14 mouse cellular contexts compared by ENCODE assay signal in genomic region chr11:51053230-51053629, GRCm38 (mm10). TPM values are rescaled to one million over a fixed set of nuclear protein-coding genes. Genes with fewer than 3 reads are reported as not detected.
DNase-seq lines count a peak whose midpoint lies in the region; ATAC-seq and TF ChIP-seq lines count a peak whose summit lies in the region.
"Had no signal": no experiment of that assay in that cellular context is flagged by ENCODE, and none has a peak within 500 bp of the region (broad histone marks: within the 10 kb centered on the region; RNA-seq: fewer than 3 reads in every experiment).

No protein-coding gene starts in this region.

- H3K9ac ChIP-seq in forebrain, embryonic 12.5 days, result no peak overlapping the region
- H3K9ac ChIP-seq: limb, embryonic 15.5 days; midbrain, embryonic 12.5 days; neural tube, embryonic 13.5 days had no signal

- TF ChIP-seq CTCF in gastrocnemius, adult 2 months (IDR thresholded peaks at IDR 0.05), result peak; percentile 8; the same call in 1 of the 2 replicates

- H3K36me3 ChIP-seq in forebrain, embryonic 12.5 days (replicated peaks), result no peaks in the 10 kb centered on the region
- H3K36me3 ChIP-seq: limb, embryonic 15.5 days; midbrain, embryonic 12.5 days; neural tube, embryonic 13.5 days had no signal

- no peak overlapping the region for H3K4me2 ChIP-seq in forebrain, embryonic 12.5 days
- H3K4me2 ChIP-seq: limb, embryonic 15.5 days; midbrain, embryonic 12.5 days; neural tube, embryonic 13.5 days had no signal

- intact Hi-C loops in gastrocnemius, adult 2 months (cut with DNase I), result no loop called here
- intact Hi-C loops in heart, postnatal 14 days (cut with DNase I), result loop anchor here (10.0 kb wide), 1 partner anchor 228 kb away; the partner anchor contains the start of gene Zfp354c

- no peak for DNase-seq in gastrocnemius, adult 2 months
- DNase-seq in gastrocnemius, postnatal 25 days, result no peak
- DNase-seq in layer of hippocampus, postnatal 14 days (ENCODE audit: low spot score in 2 of 2), result peak; percentile 9 to 16
- DNase-seq in layer of hippocampus, postnatal 36 days, result no peak
- DNase-seq in A20 (ENCODE audit: low read depth, low spot score) (peak; percentile 8), R1 (ENCODE audit: low read depth, low spot score) (peak; percentile 47)
- no peak for DNase-seq in heart, postnatal 14 days
- DNase-seq: thymus, postnatal 25 days had no signal

- no peaks in the 10 kb centered on the region for H3K27me3 ChIP-seq in forebrain, embryonic 12.5 days
- H3K27me3 ChIP-seq: limb, embryonic 15.5 days; midbrain, embryonic 12.5 days; neural tube, embryonic 13.5 days had no signal

- no peak for ATAC-seq in forebrain, embryonic 12.5 days (ENCODE audit: low FRiP score)
- ATAC-seq: forebrain, embryonic 16.5 days had no signal

- H3K27ac ChIP-seq in gastrocnemius, adult 2 months, result no peak overlapping the region
- no peak overlapping the region for H3K27ac ChIP-seq in forebrain, embryonic 12.5 days
- H3K27ac ChIP-seq: limb, embryonic 15.5 days; midbrain, embryonic 12.5 days; neural tube, embryonic 13.5 days had no signal

- H3K4me3 ChIP-seq in gastrocnemius, adult 2 months, result no peak overlapping the region
- no peak overlapping the region for H3K4me3 ChIP-seq in forebrain, embryonic 12.5 days (replicated peaks)
- H3K4me3 ChIP-seq: limb, embryonic 15.5 days; midbrain, embryonic 12.5 days; neural tube, embryonic 13.5 days had no signal

- no peaks in the 10 kb centered on the region for H3K9me3 ChIP-seq in forebrain, embryonic 12.5 days
- H3K9me3 ChIP-seq: limb, embryonic 15.5 days; midbrain, embryonic 12.5 days; neural tube, embryonic 13.5 days had no signal

- 50% methylated on average over 3 of the region's 3 CpGs for WGBS in forebrain, embryonic 12.5 days

- H3K4me1 ChIP-seq in forebrain, embryonic 12.5 days, result no peaks in the 10 kb centered on the region
- H3K4me1 ChIP-seq: limb, embryonic 15.5 days; midbrain, embryonic 12.5 days; neural tube, embryonic 13.5 days had no signal

RNA-seq across cellular contexts. Expression of gene Olfr1375, which starts 5.3 kb away (rescaled TPM):
- not detected for total RNA-seq in gastrocnemius, adult 2 months (2021)
- total RNA-seq in gastrocnemius, postnatal 25 days (2021), result not detected
- not detected for total RNA-seq in layer of hippocampus, postnatal 14 days (2021)
- total RNA-seq in layer of hippocampus, postnatal 36 days (2021), result not detected
- polyA plus RNA-seq in forebrain, embryonic 12.5 days (2016; fragmentation: Nextera tagmentation; extraction: Ambion mirVana), result not detected in 2 replicates
- not detected for total RNA-seq in heart, postnatal 14 days (2021)
- total RNA-seq: heart, adult 8-10 months had no signal
- polyA plus RNA-seq: forebrain, embryonic 16.5 days; limb, embryonic 15.5 days; midbrain, embryonic 12.5 days; neural tube, embryonic 13.5 days had no signal

RNA-seq across cellular contexts. Expression of gene Zfp354a, which starts 5.8 kb away (rescaled TPM):
- total RNA-seq in gastrocnemius, adult 2 months (2021), result 1 to 10 TPM; 4.2 to 4.5 TPM
- 1 to 10 TPM; 3.4 to 4.0 TPM for total RNA-seq in gastrocnemius, postnatal 25 days (2021)
- total RNA-seq in layer of hippocampus, postnatal 14 days (2021), result 1 to 10 TPM; 7.7 to 9.6 TPM
- total RNA-seq in layer of hippocampus, postnatal 36 days (2021), result 1 to 10 TPM; 8.2 to 8.5 TPM
- polyA plus RNA-seq in forebrain, embryonic 12.5 days (2016; fragmentation: Nextera tagmentation; extraction: Ambion mirVana), result 8.7 and 9.5 TPM in 2 replicates
- total RNA-seq in heart, postnatal 14 days (2021), result 1 to 10 TPM; 1.7 to 2.1 TPM

RNA-seq across cellular contexts. Expression of gene Olfr54, which starts 39.2 kb away (rescaled TPM):
- total RNA-seq in gastrocnemius, adult 2 months (2021), result not detected
- not detected for total RNA-seq in gastrocnemius, postnatal 25 days (2021)
- total RNA-seq in layer of hippocampus, postnatal 14 days (2021), result not detected
- not detected for total RNA-seq in layer of hippocampus, postnatal 36 days (2021)
- polyA plus RNA-seq in forebrain, embryonic 12.5 days (2016; fragmentation: Nextera tagmentation; extraction: Ambion mirVana), result not detected in 2 replicates
- total RNA-seq in heart, postnatal 14 days (2021), result not detected
- total RNA-seq: heart, adult 8-10 months had no signal
- polyA plus RNA-seq: forebrain, embryonic 16.5 days; limb, embryonic 15.5 days; midbrain, embryonic 12.5 days; neural tube, embryonic 13.5 days had no signal

RNA-seq across cellular contexts. Expression of gene Olfr51, which starts 49.8 kb away (rescaled TPM):
- total RNA-seq in gastrocnemius, adult 2 months (2021), result not detected
- total RNA-seq in gastrocnemius, postnatal 25 days (2021), result not detected
- total RNA-seq in layer of hippocampus, postnatal 14 days (2021), result not detected
- total RNA-seq in layer of hippocampus, postnatal 36 days (2021), result not detected
- not detected in 2 replicates for polyA plus RNA-seq in forebrain, embryonic 12.5 days (2016; fragmentation: Nextera tagmentation; extraction: Ambion mirVana)
- total RNA-seq in heart, postnatal 14 days (2021), result not detected
- total RNA-seq: heart, adult 8-10 months had no signal
- polyA plus RNA-seq: forebrain, embryonic 16.5 days; limb, embryonic 15.5 days; midbrain, embryonic 12.5 days; neural tube, embryonic 13.5 days had no signal

Comparison
In these comparisons a context has a peak if more than half of its experiments do, and no peak if none do; other contexts are left out.
1. DNase-seq: peak in layer of hippocampus, postnatal 14 days (2 of 2), A20 (single experiment) and R1 (single experiment); none in gastrocnemius, adult 2 months (single experiment), gastrocnemius, postnatal 25 days (single experiment), layer of hippocampus, postnatal 36 days (0 of 2) and heart, postnatal 14 days (0 of 2).